Mouse (Mus musculus) bone marrow macrophage, adult 2 months (primary cell): ENCODE measurements around the gene Rbmx.

Source experiments
- CTCF ChIP-seq: IDR thresholded peaks from 2 replicates; pipeline ENCODE4 v1.5.1; 2012; ENCODE audit warnings: low read depth, mild to moderate bottlenecking, low read length, moderate library complexity
- POLR2A ChIP-seq: IDR thresholded peaks from 2 replicates; pipeline ENCODE4 v1.6.1; 2012; ENCODE audit warnings: mild to moderate bottlenecking, low read depth, low read length, borderline replicate concordance

- no peak for TF ChIP-seq POLR2A
- no peak for TF ChIP-seq CTCF
Measured at GRCm38 (mm10) chrX:57377096-57377495, 15.7 kb downstream of the Rbmx start.
